Mouse (Mus musculus): ENCODE data around the gene Six4. TPM values are rescaled to one million over a fixed set of nuclear protein-coding genes. Genes with fewer than 3 reads are reported as not detected.

Gene Six4
- polyA plus RNA-seq, 2 experiments = 0.02 TPM; not detected in 1

- peaks cover 56% of the 10 kb centered on the region for H3K27me3 ChIP-seq (ENCODE audit: control insufficient read depth, insufficient read depth, low read length)
- DNase-seq (ENCODE audit: low read depth in 3 of 3, low spot score in 3 of 3) (no peak), ATAC-seq (ENCODE audit: insufficient read depth) (no peak)
- H3K4me1 ChIP-seq (replicated peaks; ENCODE audit: control insufficient read depth in 2 of 2, insufficient read depth in 2 of 2, low read length in 1 of 2) = no peaks in the 10 kb centered on the region
- WGBS (ENCODE audit: insufficient replicate concordance) = under 1% methylated on average over 71 of the region's 71 CpGs
- H3K4me2 ChIP-seq (ENCODE audit: low read depth) = peak overlapping the region; percentile 69
- H3K9ac ChIP-seq (replicated peaks) = no peak overlapping the region
- H3K4me3 ChIP-seq (ENCODE audit: insufficient read depth in 1 of 2, low read depth in 2 of 2, low read length in 2 of 2) = peak overlapping the region; percentile 4 to 49
- H3K36me3 ChIP-seq (replicated peaks; ENCODE audit: control insufficient read depth, insufficient read depth, low read depth) = no peaks in the 10 kb centered on the region
- H3K27ac ChIP-seq = no peak overlapping the region
- TF ChIP-seq EP300 (IDR thresholded peaks at IDR 0.05; ENCODE audit: low read depth) (no peak), CTCF (IDR thresholded peaks at IDR 0.05; ENCODE audit: low read depth) (no peak)
- no peaks in the 10 kb centered on the region for H3K9me3 ChIP-seq (ENCODE audit: control insufficient read depth, low read length)
Measured at GRCm38 (mm10) chr12:73112326-73113087, 749 bp downstream of the Six4 start.

GRCm38 (mm10) chr12:73111561-73112325, 1.5 kb downstream of the Six4 start:
- ATAC-seq (ENCODE audit: insufficient read depth) (no peak), DNase-seq (ENCODE audit: low read depth in 3 of 3, low spot score in 3 of 3) (no peak)
- Histone ChIP-seq H3K4me3 (ENCODE audit: insufficient read depth in 1 of 2, low read depth in 2 of 2, low read length in 2 of 2) (peak overlapping the region; percentile 4 to 49; a peak in 3 of 4 replicates), H3K4me1 (replicated peaks; ENCODE audit: control insufficient read depth in 2 of 2, insufficient read depth in 2 of 2, low read length in 1 of 2) (no peaks in the 10 kb centered on the region), H3K27ac (no peak overlapping the region), H3K9me3 (ENCODE audit: control insufficient read depth, low read length) (no peaks in the 10 kb centered on the region), H3K36me3 (replicated peaks; ENCODE audit: control insufficient read depth, insufficient read depth, low read depth) (no peaks in the 10 kb centered on the region), H3K4me2 (ENCODE audit: low read depth) (peak overlapping the region; percentile 69), H3K27me3 (ENCODE audit: control insufficient read depth, insufficient read depth, low read length) (peaks cover 56% of the 10 kb centered on the region), H3K9ac (replicated peaks) (no peak overlapping the region)
- 1% methylated on average over 40 of the region's 44 CpGs for WGBS (ENCODE audit: insufficient replicate concordance)
- TF ChIP-seq EP300 (IDR thresholded peaks at IDR 0.05; ENCODE audit: low read depth) (no peak), CTCF (IDR thresholded peaks at IDR 0.05; ENCODE audit: low read depth) (no peak)

GRCm38 (mm10) chr12:73110431-73111111, 2.7 kb downstream of the Six4 start:
- Histone ChIP-seq H3K27ac (no peak overlapping the region), H3K9ac (replicated peaks) (no peak overlapping the region), H3K36me3 (replicated peaks; ENCODE audit: control insufficient read depth, insufficient read depth, low read depth) (no peaks in the 10 kb centered on the region), H3K9me3 (ENCODE audit: control insufficient read depth, low read length) (no peaks in the 10 kb centered on the region), H3K4me1 (replicated peaks; ENCODE audit: control insufficient read depth in 2 of 2, insufficient read depth in 2 of 2, low read length in 1 of 2) (no peaks in the 10 kb centered on the region), H3K4me2 (ENCODE audit: low read depth) (no peak overlapping the region), H3K4me3 (ENCODE audit: insufficient read depth in 1 of 2, low read depth in 2 of 2, low read length in 2 of 2) (no peak overlapping the region), H3K27me3 (ENCODE audit: control insufficient read depth, insufficient read depth, low read length) (peaks cover 56% of the 10 kb centered on the region)
- no peak for DNase-seq (ENCODE audit: low read depth in 3 of 3, low spot score in 3 of 3)
- no peak for ATAC-seq (ENCODE audit: insufficient read depth)
- WGBS (ENCODE audit: insufficient replicate concordance) = 7% methylated on average over 23 of the region's 23 CpGs
- TF ChIP-seq EP300 (IDR thresholded peaks at IDR 0.05; ENCODE audit: low read depth) (no peak), CTCF (IDR thresholded peaks at IDR 0.05; ENCODE audit: low read depth) (no peak)

- DNase-seq (ENCODE audit: low read depth in 3 of 3, low spot score in 3 of 3) (no peak), ATAC-seq (ENCODE audit: insufficient read depth) (no peak)
- no peak for TF ChIP-seq CTCF (IDR thresholded peaks at IDR 0.05; ENCODE audit: low read depth)
- no peak for TF ChIP-seq EP300 (IDR thresholded peaks at IDR 0.05; ENCODE audit: low read depth)
- H3K9ac ChIP-seq (replicated peaks) = no peak overlapping the region
- H3K4me2 ChIP-seq (ENCODE audit: low read depth) = no peak overlapping the region
- H3K27ac ChIP-seq = no peak overlapping the region
- H3K36me3 ChIP-seq (replicated peaks; ENCODE audit: control insufficient read depth, insufficient read depth, low read depth) = no peaks in the 10 kb centered on the region
- H3K4me1 ChIP-seq (replicated peaks; ENCODE audit: control insufficient read depth in 2 of 2, insufficient read depth in 2 of 2, low read length in 1 of 2) = no peaks in the 10 kb centered on the region
- H3K27me3 ChIP-seq (ENCODE audit: control insufficient read depth, insufficient read depth, low read length) = peaks cover 35% of the 10 kb centered on the region
- no peak overlapping the region for H3K4me3 ChIP-seq (ENCODE audit: insufficient read depth in 1 of 2, low read depth in 2 of 2, low read length in 2 of 2)
- H3K9me3 ChIP-seq (ENCODE audit: control insufficient read depth, low read length) = no peaks in the 10 kb centered on the region
- 38% methylated on average over 2 of the region's 2 CpGs for WGBS (ENCODE audit: insufficient replicate concordance)
Measured at GRCm38 (mm10) chr12:73107821-73108220, 5.4 kb downstream of the Six4 start.

- H3K27ac ChIP-seq = no peak overlapping the region
Measured at GRCm38 (mm10) chr12:73103713-73104112, 9.5 kb downstream of the Six4 start.

More at GRCm38 (mm10) chr12:73103713-73104112, 9.5 kb downstream of the Six4 start:
- H3K27me3 ChIP-seq (ENCODE audit: control insufficient read depth, insufficient read depth, low read length) = no peaks in the 10 kb centered on the region; the same call in 1 of the 2 replicates
- H3K4me1 ChIP-seq (replicated peaks; ENCODE audit: control insufficient read depth in 2 of 2, insufficient read depth in 2 of 2, low read length in 1 of 2) = no peaks in the 10 kb centered on the region
- TF ChIP-seq CTCF (IDR thresholded peaks at IDR 0.05; ENCODE audit: low read depth) = no peak
- TF ChIP-seq EP300 (IDR thresholded peaks at IDR 0.05; ENCODE audit: low read depth) = no peak
- DNase-seq (ENCODE audit: low read depth in 3 of 3, low spot score in 3 of 3) = no peak
- no peak for ATAC-seq (ENCODE audit: insufficient read depth)
- H3K4me3 ChIP-seq (ENCODE audit: insufficient read depth in 1 of 2, low read depth in 2 of 2, low read length in 2 of 2) = no peak overlapping the region
- no peaks in the 10 kb centered on the region for H3K36me3 ChIP-seq (replicated peaks; ENCODE audit: control insufficient read depth, insufficient read depth, low read depth)
- 79% methylated on average over 12 of the region's 12 CpGs for WGBS (ENCODE audit: insufficient replicate concordance)
- no peak overlapping the region for H3K4me2 ChIP-seq (ENCODE audit: low read depth)
- H3K9ac ChIP-seq (replicated peaks) = no peak overlapping the region
- no peaks in the 10 kb centered on the region for H3K9me3 ChIP-seq (ENCODE audit: control insufficient read depth, low read length)
